Mouse (Mus musculus) forebrain, postnatal 0 days (tissue): Measurements from ENCODE around the gene Mlph. TPM values are rescaled to one million over a fixed set of nuclear protein-coding genes. Genes with fewer than 3 reads are reported as not detected.

Source experiments
- ATAC-seq: fragments of 200-750 bp; cut with Nextera tagmentation; 2 replicates; pipeline ENCODE4 v1.8.0; 2017; ENCODE audit warnings: mild to moderate bottlenecking, moderate library complexity
- DNase-seq: peaks from one replicate; pipeline ENCODE4 v3.0.0-alpha.2; 2015
- H3K27ac ChIP-seq: fragments of 300-500 bp; sonication (generic); 2 replicates; pipeline ENCODE4 v1.5.1; 2014; ENCODE audit warnings: low read depth, mild to moderate bottlenecking, antibody characterized with exemption, low read length, moderate library complexity, mixed read lengths
- H3K27me3 ChIP-seq: fragments of 300-500 bp; sonication (generic); 2 replicates; pipeline ENCODE4 v1.6.1; 2014; ENCODE audit warnings: mild to moderate bottlenecking, low read length, mixed read lengths; ENCODE audit not compliant: insufficient read depth
- H3K36me3 ChIP-seq: fragments of 300-500 bp; sonication (generic); 2 replicates; pipeline ENCODE4 v1.6.1; 2014; ENCODE audit warnings: mild to moderate bottlenecking, moderate library complexity; ENCODE audit not compliant: insufficient read depth
- H3K4me1 ChIP-seq: fragments of 300-500 bp; sonication (generic); 2 replicates; pipeline ENCODE4 v1.6.1; 2014; ENCODE audit warnings: antibody characterized with exemption; ENCODE audit not compliant: insufficient read depth
- H3K4me2 ChIP-seq: fragments of 300-500 bp; sonication (generic); 2 replicates; pipeline ENCODE4 v1.6.1; 2014; ENCODE audit warnings: low read depth, mild to moderate bottlenecking, moderate library complexity
- H3K4me3 ChIP-seq: fragments of 300-500 bp; sonication (generic); 2 replicates; pipeline ENCODE4 v1.5.1; 2014; ENCODE audit warnings: low read depth, low read length, mixed read lengths
- H3K9ac ChIP-seq: fragments of 300-500 bp; sonication (generic); 2 replicates; pipeline ENCODE4 v1.6.1; 2014; ENCODE audit warnings: mild to moderate bottlenecking
- H3K9me3 ChIP-seq: fragments of 300-500 bp; sonication (generic); 2 replicates; pipeline ENCODE4 v1.6.1; 2016; ENCODE audit warnings: low read length
- CTCF ChIP-seq: sonication (generic); IDR thresholded peaks from 2 replicates; pipeline ENCODE4 v1.5.1; 2016; ENCODE audit warnings: antibody characterized with exemption, control low read depth, low read depth
- WGBS: fragments of 180-500 bp; shearing (Covaris S2); extraction: QIAGEN DNeasy Blood & Tissue Kit; methylation state at CpG from one replicate; pipeline ENCODE4 v1.1.7; 2014; 5-methylcytosine and 5-hydroxymethylcytosine counted together
- polyA plus RNA-seq: library from polyadenylated mRNA; unstranded; fragments of >200 nt; fragmentation: Nextera tagmentation; extraction: Ambion mirVana; gene quantifications from 2 replicates; pipeline ENCODE4 v1.2.1, GENCODE M21; 2015
- total RNA-seq: library from RNA; depleted of rRNA; stranded (reverse); fragments of >200 nt; gene quantifications from 2 replicates; pipeline ENCODE4 v1.2.3, GENCODE M21; 2014; rRNA removed

The Mlph gene
- total and polyA plus RNA-seq, 2 experiments from 2014 or later: 0.14 to 0.33 TPM

GRCm38 (mm10) chr1:90998891-90999611 is 84.2 kb downstream of the Mlph start:
- Histone ChIP-seq H3K27me3 (no peaks in the 10 kb centered on the region), H3K4me1 (peaks cover 16% of the 10 kb centered on the region; the same call in 1 of the 2 replicates), H3K9ac (peak overlapping the region; percentile 90), H3K36me3 (no peaks in the 10 kb centered on the region), H3K9me3 (no peaks in the 10 kb centered on the region), H3K4me2 (peak overlapping the region; percentile 97), H3K4me3 (peak overlapping the region; percentile 78), H3K27ac (peak overlapping the region; percentile 70; the same call in 1 of the 2 replicates)
- no peak for TF ChIP-seq CTCF
- WGBS: 2% methylated on average over 41 of the region's 41 CpGs
- ATAC-seq (peak; percentile 82), DNase-seq (peak; percentile 74)

GRCm38 (mm10) chr1:90999911-91000601 is 85.2 kb downstream of the Mlph start:
- H3K4me3 ChIP-seq: peak overlapping the region; percentile 78
- TF ChIP-seq CTCF: no peak
- no peaks in the 10 kb centered on the region for H3K9me3 ChIP-seq
- ATAC-seq (no peak), DNase-seq (no peak)
- 61% methylated on average over 10 of the region's 10 CpGs for WGBS
- no peaks in the 10 kb centered on the region for H3K36me3 ChIP-seq
- no peaks in the 10 kb centered on the region for H3K27me3 ChIP-seq
- peak overlapping the region; percentile 97 for H3K4me2 ChIP-seq
- H3K9ac ChIP-seq: peak overlapping the region; percentile 90
- no peak overlapping the region for H3K27ac ChIP-seq
- peaks cover 16% of the 10 kb centered on the region; the same call in 1 of the 2 replicates for H3K4me1 ChIP-seq

Other genes starting within 250 kb of the Mlph start
- gene Col6a3, start 71.1 kb upstream of the Mlph start, total RNA-seq: 12.2 and 34.1 TPM in 2 replicates
- gene Col6a3, start 71.1 kb upstream of the Mlph start, polyA plus RNA-seq: 2.5 and 3.2 TPM in 2 replicates
- not detected in 2 replicates for gene Prlh, start 38.0 kb downstream of the Mlph start, total RNA-seq
- gene Prlh, start 38.0 kb downstream of the Mlph start, polyA plus RNA-seq: not detected in 2 replicates
- gene Rab17, start 54.6 kb downstream of the Mlph start, total RNA-seq: 0.15 and 0.62 TPM in 2 replicates
- 0.30 TPM in 1 of 2 replicates, not detected in the other for gene Rab17, start 54.6 kb downstream of the Mlph start, polyA plus RNA-seq
- gene Lrrfip1, start 83.7 kb downstream of the Mlph start, total RNA-seq: 52.4 and 55.4 TPM in 2 replicates
- 56.9 and 62.0 TPM in 2 replicates for gene Lrrfip1, start 83.7 kb downstream of the Mlph start, polyA plus RNA-seq
- 0.29 TPM in 1 of 2 replicates, not detected in the other for gene Rbm44, start 230.0 kb downstream of the Mlph start, total RNA-seq
- gene Rbm44, start 230.0 kb downstream of the Mlph start, polyA plus RNA-seq: 0.11 and 0.19 TPM in 2 replicates